Mouse (Mus musculus): ENCODE data around the gene Bmx. TPM values are rescaled to one million over a fixed set of nuclear protein-coding genes. Genes with fewer than 3 reads are reported as not detected.
A peak's percentile ranks its signal among the peaks of the same experiment; 100 is the strongest.

The Bmx gene
- total and polyA plus RNA-seq, 3 experiments, result not detected

DNA sequence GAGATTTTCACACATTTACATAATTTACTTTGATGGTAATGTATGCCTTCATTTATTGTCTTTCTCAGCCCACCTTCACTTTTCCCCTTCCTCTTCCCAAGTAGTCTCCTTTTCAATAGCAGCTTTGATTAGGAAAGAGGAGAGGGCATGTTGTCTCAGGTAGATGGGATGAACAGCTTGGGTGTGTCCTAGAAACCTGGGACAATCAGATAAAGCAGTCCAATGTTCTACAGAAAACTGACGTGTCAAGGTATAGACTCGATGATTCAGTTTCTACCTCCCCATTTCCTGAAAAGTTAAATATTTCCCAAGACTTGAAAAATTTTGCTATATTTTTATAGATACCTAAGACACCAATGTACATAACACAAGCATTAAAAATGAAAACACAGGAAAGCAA lies 79.1 kb downstream of the Bmx start:
- Histone ChIP-seq H3K27me3 (ENCODE audit: control insufficient read depth in 1 of 2, insufficient read depth in 2 of 2, low read length in 2 of 2) (peaks cover 0 to 1% of the 10 kb centered on the region in 2 experiments; a peak in 2 of 4 replicates), H3K27ac (ENCODE audit: control insufficient read depth, low read depth, low read length) (no peak overlapping the region), H3K4me1 (ENCODE audit: control insufficient read depth in 1 of 2, insufficient read depth in 2 of 2, low read length in 2 of 2) (no peaks in the 10 kb centered on the region), H3K36me3 (ENCODE audit: control insufficient read depth in 1 of 2, insufficient read depth in 2 of 2, low read length in 2 of 2) (peaks cover 0 to 3% of the 10 kb centered on the region in 2 experiments; a peak in 1 of 4 replicates), H3K4me3 (ENCODE audit: control insufficient read depth in 1 of 2, insufficient read depth in 1 of 2, low read depth in 2 of 2, low read length in 2 of 2) (no peak overlapping the region), H3K9me3 (replicated peaks; ENCODE audit: insufficient read depth, low read length) (no peaks in the 10 kb centered on the region), H3K9ac (ENCODE audit: control insufficient read depth, low read depth, low read length, poor library complexity, severe bottlenecking) (no peak overlapping the region), H3K79me2 (ENCODE audit: control insufficient read depth, insufficient read depth, low read length, poor library complexity) (no peaks in the 10 kb centered on the region)
- DNase-seq (ENCODE audit: low read depth, low spot score), result no peak
- TF ChIP-seq CHD1 (IDR thresholded peaks at IDR 0.05; ENCODE audit: low read depth, low read length) (no peak), MXI1 (IDR thresholded peaks at IDR 0.05; ENCODE audit: low read depth, low read length) (no peak), EP300 (IDR thresholded peaks at IDR 0.05; ENCODE audit: low read depth in 1 of 2, low read length in 2 of 2) (no peak), MAX (IDR thresholded peaks at IDR 0.05; ENCODE audit: low read length) (no peak), NELFE (IDR thresholded peaks at IDR 0.05; ENCODE audit: low read depth, low read length) (no peak)

DNA sequence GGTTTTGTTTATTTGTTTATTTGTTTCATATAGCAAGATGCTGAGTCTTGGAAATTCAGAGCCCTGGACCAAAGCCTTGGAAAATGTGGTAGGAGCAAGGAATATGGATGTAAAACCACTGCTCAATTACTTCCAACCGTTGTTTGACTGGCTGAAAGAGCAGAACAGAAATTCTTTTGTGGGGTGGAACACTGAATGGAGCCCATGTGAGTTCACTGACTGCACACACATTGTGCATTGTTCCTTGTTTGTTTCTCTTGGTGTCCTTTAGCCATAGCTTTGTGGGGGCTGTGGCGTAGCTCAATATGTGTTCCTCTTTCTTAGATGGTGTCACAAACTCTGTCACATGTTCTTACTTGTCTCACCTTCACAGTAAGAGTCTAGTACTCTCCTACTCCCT lies 82.2 kb downstream of the Bmx start:
- TF ChIP-seq USF1 (IDR thresholded peaks at IDR 0.05; ENCODE audit: low read depth, low read length) (peak; percentile 45; the same call in 1 of the 2 replicates), POLR2A (IDR thresholded peaks at IDR 0.05; ENCODE audit: control insufficient read depth in 1 of 2, insufficient read depth in 1 of 2, low read depth in 1 of 2, low read length in 2 of 2, poor library complexity in 1 of 2) (no peak)
- no peak overlapping the region for H3K9ac ChIP-seq (ENCODE audit: control insufficient read depth, low read depth, low read length, poor library complexity, severe bottlenecking)
- H3K9me3 ChIP-seq (replicated peaks; ENCODE audit: insufficient read depth, low read length), result no peaks in the 10 kb centered on the region
- H3K4me3 ChIP-seq (ENCODE audit: control insufficient read depth in 1 of 2, insufficient read depth in 1 of 2, low read depth in 2 of 2, low read length in 2 of 2), result no peak overlapping the region
- peaks cover 0 to 10% of the 10 kb centered on the region in 2 experiments; a peak in 2 of 4 replicates for H3K36me3 ChIP-seq (ENCODE audit: control insufficient read depth in 1 of 2, insufficient read depth in 2 of 2, low read length in 2 of 2)
- DNase-seq (ENCODE audit: low read depth, low spot score), result peak; percentile 32
- no peaks in the 10 kb centered on the region; a peak in 1 of 4 replicates for H3K27me3 ChIP-seq (ENCODE audit: control insufficient read depth in 1 of 2, insufficient read depth in 2 of 2, low read length in 2 of 2)
- H3K27ac ChIP-seq (ENCODE audit: control insufficient read depth, low read depth, low read length), result no peak overlapping the region
- no peaks in the 10 kb centered on the region for H3K79me2 ChIP-seq (ENCODE audit: control insufficient read depth, insufficient read depth, low read length, poor library complexity)
- peaks cover 2% of the 10 kb centered on the region in 2 experiments; a peak in 1 of 4 replicates for H3K4me1 ChIP-seq (ENCODE audit: control insufficient read depth in 1 of 2, insufficient read depth in 2 of 2, low read length in 2 of 2)

DNA sequence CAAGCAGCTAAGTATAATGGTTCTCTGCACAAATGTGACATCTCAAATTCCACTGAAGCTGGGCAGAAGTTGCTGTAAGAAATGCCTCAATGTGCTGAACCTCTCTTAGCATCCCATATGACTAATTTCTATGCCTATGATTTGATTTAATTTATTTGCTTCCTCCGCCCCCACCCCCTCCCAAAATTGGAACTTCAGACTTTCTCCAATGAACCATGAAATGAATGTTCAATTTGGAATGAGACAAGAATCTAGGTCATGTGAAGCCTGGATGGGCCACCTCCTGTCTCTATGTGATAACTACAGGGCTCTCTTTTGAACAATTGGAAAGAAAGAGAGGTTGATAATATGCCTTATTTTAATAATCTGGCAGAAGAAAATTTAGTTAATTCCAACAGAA lies 82.7 kb downstream of the Bmx start:
- no peak overlapping the region for H3K4me3 ChIP-seq (ENCODE audit: control insufficient read depth in 1 of 2, insufficient read depth in 1 of 2, low read depth in 2 of 2, low read length in 2 of 2)
- TF ChIP-seq POLR2AphosphoS5 (IDR thresholded peaks at IDR 0.05; ENCODE audit: borderline replicate concordance, low read depth, low read length), result no peak
- no peak for TF ChIP-seq RAD21 (IDR thresholded peaks at IDR 0.05; ENCODE audit: low read depth, low read length)
- no peak for TF ChIP-seq E2F4 (IDR thresholded peaks at IDR 0.05; ENCODE audit: borderline replicate concordance, low read depth, low read length)
- TF ChIP-seq MAZ (IDR thresholded peaks at IDR 0.05; ENCODE audit: low read depth, low read length), result no peak
- no peak for TF ChIP-seq KAT2A (conservative IDR thresholded peaks at IDR 0.05; ENCODE audit: low read depth, low read length)
- no peak for TF ChIP-seq MXI1 (IDR thresholded peaks at IDR 0.05; ENCODE audit: low read depth, low read length)
- TF ChIP-seq USF2 (IDR thresholded peaks at IDR 0.05; ENCODE audit: borderline replicate concordance in 1 of 2, insufficient read depth in 1 of 2, low read depth in 1 of 2, low read length in 2 of 2), result no peak
- no peak for TF ChIP-seq RCOR1 (IDR thresholded peaks at IDR 0.05; ENCODE audit: low read depth, low read length)
- no peak for TF ChIP-seq ZMIZ1 (IDR thresholded peaks at IDR 0.05; ENCODE audit: low read depth, low read length)
- no peak for TF ChIP-seq EP300 (IDR thresholded peaks at IDR 0.05; ENCODE audit: low read depth in 1 of 2, low read length in 2 of 2)
- TF ChIP-seq JUND (IDR thresholded peaks at IDR 0.05; ENCODE audit: low read depth, low read length), result no peak
- TF ChIP-seq ZNF384 (IDR thresholded peaks at IDR 0.05; ENCODE audit: low read depth, low read length), result no peak
- TF ChIP-seq TCF12 (IDR thresholded peaks at IDR 0.05; ENCODE audit: low read depth, low read length), result no peak
- TF ChIP-seq NELFE (IDR thresholded peaks at IDR 0.05; ENCODE audit: low read depth, low read length), result no peak
- no peak for TF ChIP-seq TBP (IDR thresholded peaks at IDR 0.05; ENCODE audit: low read depth, low read length)
- no peak for TF ChIP-seq MAFK (IDR thresholded peaks at IDR 0.05; ENCODE audit: borderline replicate concordance, low read depth, low read length)
- TF ChIP-seq SMC3 (IDR thresholded peaks at IDR 0.05; ENCODE audit: low read depth, low read length), result no peak
- TF ChIP-seq UBTF (IDR thresholded peaks at IDR 0.05; ENCODE audit: borderline replicate concordance, insufficient read depth, low read depth, low read length), result no peak
- TF ChIP-seq MYC (IDR thresholded peaks at IDR 0.05; ENCODE audit: low read depth, low read length), result no peak
- H3K9ac ChIP-seq (ENCODE audit: control insufficient read depth, low read depth, low read length, poor library complexity, severe bottlenecking), result no peak overlapping the region
- no peak overlapping the region for H3K27ac ChIP-seq (ENCODE audit: control insufficient read depth, low read depth, low read length)
- H3K79me2 ChIP-seq (ENCODE audit: control insufficient read depth, insufficient read depth, low read length, poor library complexity), result no peaks in the 10 kb centered on the region
- no peaks in the 10 kb centered on the region for H3K9me3 ChIP-seq (replicated peaks; ENCODE audit: insufficient read depth, low read length)
- no peak for DNase-seq (ENCODE audit: low read depth, low spot score)
- peaks cover 2% of the 10 kb centered on the region in 2 experiments; a peak in 1 of 4 replicates for H3K4me1 ChIP-seq (ENCODE audit: control insufficient read depth in 1 of 2, insufficient read depth in 2 of 2, low read length in 2 of 2)
- no peaks in the 10 kb centered on the region; a peak in 1 of 4 replicates for H3K27me3 ChIP-seq (ENCODE audit: control insufficient read depth in 1 of 2, insufficient read depth in 2 of 2, low read length in 2 of 2)
- peaks cover 0 to 11% of the 10 kb centered on the region in 2 experiments; a peak in 2 of 4 replicates for H3K36me3 ChIP-seq (ENCODE audit: control insufficient read depth in 1 of 2, insufficient read depth in 2 of 2, low read length in 2 of 2)
